12 mouse cellular contexts compared by ENCODE assay signal in genomic region chr14:6426766-6427165, GRCm38 (mm10). TPM values are rescaled to one million over a fixed set of nuclear protein-coding genes. Genes with fewer than 3 reads are reported as not detected.
A peak's percentile ranks its signal among the peaks of the same experiment; 100 is the strongest.
DNase-seq lines count a peak whose midpoint lies in the region; ATAC-seq and TF ChIP-seq lines count a peak whose summit lies in the region.
"Not testable (repeated sequence)": the region's sequence is repeated elsewhere in the genome, so short reads cannot be mapped to it uniquely, and the experiment has no call there.
"Had no signal": no experiment of that assay in that cellular context is flagged by ENCODE, and none has a peak within 500 bp of the region (broad histone marks: within the 10 kb centered on the region; RNA-seq: fewer than 3 reads in every experiment).

No protein-coding gene starts in this region.

- not testable (repeated sequence) for TF ChIP-seq POLR2A in kidney, adult 2 months (IDR thresholded peaks at IDR 0.05; ENCODE audit: low read depth, low read length)

- H3K27ac ChIP-seq in forebrain, embryonic 15.5 days (replicated peaks); heart, embryonic 13.5 days (replicated peaks); kidney, adult 2 months (ENCODE audit: insufficient read depth, low read depth, low read length); midbrain, embryonic 10.5 days (replicated peaks): not testable (repeated sequence)

- H3K4me3 ChIP-seq in forebrain, embryonic 15.5 days = peak overlapping the region; percentile 43
- peak overlapping the region; percentile 43 for H3K4me3 ChIP-seq in heart, embryonic 13.5 days
- H3K4me3 ChIP-seq in kidney, adult 2 months (ENCODE audit: insufficient read depth, low read depth, low read length) = not testable (repeated sequence)
- peak overlapping the region; percentile 43 for H3K4me3 ChIP-seq in midbrain, embryonic 10.5 days

- peak overlapping the region; percentile 52 for H3K4me2 ChIP-seq in forebrain, embryonic 15.5 days (replicated peaks)
- H3K4me2 ChIP-seq in heart, embryonic 13.5 days = peak overlapping the region; percentile 61

- peak; percentile 5 to 11 for DNase-seq in adrenal gland, postnatal 36 days
- DNase-seq in kidney, adult 2 months = peak; percentile 31
- peak; percentile 4 to 11 for DNase-seq in left cerebral cortex, adult 8-10 months (ENCODE audit: low spot score in 2 of 2)
- DNase-seq in midbrain, embryonic 10.5 days (ENCODE audit: low spot score) = not testable (repeated sequence)
- peak; percentile 51 for DNase-seq in right cerebral cortex, postnatal 4 days
- peak; percentile 7 to 31 for DNase-seq in urinary bladder, postnatal 36 days (ENCODE audit: low spot score in 2 of 2)

- H3K36me3 ChIP-seq in forebrain, embryonic 15.5 days; heart, embryonic 13.5 days; kidney, adult 2 months (ENCODE audit: control insufficient read depth, insufficient read depth, low read length); midbrain, embryonic 10.5 days: not testable (repeated sequence)

- not testable (repeated sequence) for H3K9me3 ChIP-seq in forebrain, embryonic 15.5 days; heart, embryonic 13.5 days; midbrain, embryonic 10.5 days (replicated peaks)

- not testable (repeated sequence) for H3K4me1 ChIP-seq in forebrain, embryonic 15.5 days; heart, embryonic 13.5 days; kidney, adult 2 months (ENCODE audit: control insufficient read depth, insufficient read depth, low read length); midbrain, embryonic 10.5 days

- not testable (repeated sequence) for H3K27me3 ChIP-seq in forebrain, embryonic 15.5 days; heart, embryonic 13.5 days (replicated peaks); kidney, adult 2 months (replicated peaks; ENCODE audit: control insufficient read depth, insufficient read depth, low read length); midbrain, embryonic 10.5 days (ENCODE audit: low read depth, poor library complexity, severe bottlenecking)

- ATAC-seq in forebrain, embryonic 15.5 days (replicated peaks); heart, embryonic 13.5 days (ENCODE audit: extremely low read depth, insufficient number of reproducible peaks, low FRiP score, low TSS enrichment): not testable (repeated sequence)

- H3K9ac ChIP-seq in forebrain, embryonic 15.5 days (replicated peaks) = peak overlapping the region; percentile 45; the same call in 1 of the 2 replicates
- H3K9ac ChIP-seq in heart, embryonic 13.5 days = not testable (repeated sequence)

- not testable (repeated sequence) for TF ChIP-seq CTCF in kidney, adult 2 months (conservative IDR thresholded peaks at IDR 0.05; ENCODE audit: insufficient read depth, insufficient read length, low read depth, low read length)

- 8% methylated on average over 10 of the region's 42 CpGs for WGBS in forebrain, embryonic 15.5 days
- 6% methylated on average over 9 of the region's 42 CpGs for WGBS in heart, embryonic 13.5 days
- 3% methylated on average over 27 of the region's 42 CpGs for WGBS in kidney, adult 2 months
- WGBS in midbrain, embryonic 10.5 days = 12% methylated on average over 21 of the region's 42 CpGs

RNA-seq across cellular contexts. Expression of gene Gm3591, which starts 14.5 kb away (rescaled TPM):
- total RNA-seq in adrenal gland, postnatal 36 days (2021) = under 1 TPM in 1 of 2 experiments, not detected in 1; 0.16 TPM
- 3.5 and 4.5 TPM in 2 replicates for polyA plus RNA-seq in forebrain, embryonic 15.5 days (2015; fragmentation: Nextera tagmentation; extraction: Ambion mirVana)
- polyA plus RNA-seq in heart, embryonic 13.5 days (2015; fragmentation: Nextera tagmentation; extraction: Ambion mirVana) = 1.9 and 3.8 TPM in 2 replicates
- not detected in 2 replicates for polyA plus RNA-seq in kidney, adult 2 months (2012; rRNA removed)
- total RNA-seq in left cerebral cortex, adult 8-10 months (2022) = 1 to 10 TPM in 1 of 4 experiments, under 1 TPM in 1, not detected in 2; 0.74 to 1.5 TPM
- 1.2 and 1.3 TPM in 2 replicates for polyA plus RNA-seq in midbrain, embryonic 10.5 days (2016; fragmentation: Nextera tagmentation; extraction: Ambion mirVana)
- total RNA-seq: liver, adult 2 months; megakaryocyte progenitor cell, adult 5-6 weeks had no signal
- polyA plus RNA-seq: liver, adult 2 months had no signal

RNA-seq across cellular contexts. Expression of gene Gm3594, which starts 17.6 kb away (rescaled TPM):
- total RNA-seq in adrenal gland, postnatal 36 days (2021) = not detected
- polyA plus RNA-seq in forebrain, embryonic 15.5 days (2015; fragmentation: Nextera tagmentation; extraction: Ambion mirVana) = not detected in 2 replicates
- not detected in 2 replicates for polyA plus RNA-seq in heart, embryonic 13.5 days (2015; fragmentation: Nextera tagmentation; extraction: Ambion mirVana)
- polyA plus RNA-seq in kidney, adult 2 months (2012; rRNA removed) = not detected in 2 replicates
- total RNA-seq in left cerebral cortex, adult 8-10 months (2022) = under 1 TPM in 1 of 4 experiments, not detected in 3; 0.46 TPM
- polyA plus RNA-seq in midbrain, embryonic 10.5 days (2016; fragmentation: Nextera tagmentation; extraction: Ambion mirVana) = not detected in 2 replicates
- total RNA-seq: liver, adult 2 months; megakaryocyte progenitor cell, adult 5-6 weeks had no signal
- polyA plus RNA-seq: heart, embryonic 11.5 days; kidney, embryonic 14.5 days; liver, adult 2 months had no signal

RNA-seq across cellular contexts. Expression of gene Gm16440, which starts 36.6 kb away (rescaled TPM):
- not detected for total RNA-seq in adrenal gland, postnatal 36 days (2021)
- polyA plus RNA-seq in forebrain, embryonic 15.5 days (2015; fragmentation: Nextera tagmentation; extraction: Ambion mirVana) = not detected in 2 replicates
- not detected in 2 replicates for polyA plus RNA-seq in heart, embryonic 13.5 days (2015; fragmentation: Nextera tagmentation; extraction: Ambion mirVana)
- not detected in 2 replicates for polyA plus RNA-seq in kidney, adult 2 months (2012; rRNA removed)
- total RNA-seq in left cerebral cortex, adult 8-10 months (2022) = not detected
- not detected in 2 replicates for polyA plus RNA-seq in midbrain, embryonic 10.5 days (2016; fragmentation: Nextera tagmentation; extraction: Ambion mirVana)
- total RNA-seq: liver, adult 2 months; megakaryocyte progenitor cell, adult 5-6 weeks had no signal
- polyA plus RNA-seq: heart, embryonic 11.5 days; kidney, embryonic 14.5 days; liver, adult 2 months had no signal
